Mouse (Mus musculus): Measurements from ENCODE around the gene Rnaset2a. TPM values are rescaled to one million over a fixed set of nuclear protein-coding genes. Genes with fewer than 3 reads are reported as not detected.
"Not testable (repeated sequence)": the region's sequence is repeated elsewhere in the genome, so short reads cannot be mapped to it uniquely, and the experiment has no call there.

Gene Rnaset2a
- polyA plus RNA-seq, 1 experiment from 2014 or later, result 35.3 TPM

DNA sequence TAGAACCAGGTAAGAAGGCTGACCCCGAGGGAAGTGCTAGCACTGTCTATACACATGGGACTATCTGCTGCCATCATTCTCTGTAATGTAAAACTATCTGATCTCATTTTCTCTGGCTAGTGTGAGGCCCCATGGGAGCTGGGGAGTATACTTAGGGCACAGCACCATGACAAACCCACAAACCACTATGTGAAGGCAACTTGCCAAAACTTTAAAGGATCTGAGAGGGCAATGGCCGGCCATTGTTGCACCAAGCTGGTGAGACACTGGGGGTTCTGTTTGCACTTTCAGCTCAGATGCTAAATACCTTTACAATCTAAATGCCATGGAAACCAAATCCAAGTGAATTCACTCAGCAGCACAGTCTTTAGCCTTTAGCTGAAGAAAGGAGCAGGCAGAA is 78.0 kb downstream of the Rnaset2a start:
- H3K4me2 ChIP-seq (replicated peaks; ENCODE audit: low read depth, low read length); H3K27ac ChIP-seq (ENCODE audit: low read depth, low read length); H3K36me3 ChIP-seq (ENCODE audit: control insufficient read depth, insufficient read depth, low read length); H3K27me3 ChIP-seq (ENCODE audit: control insufficient read depth, insufficient read depth, low read length); H3K9me3 ChIP-seq (ENCODE audit: control insufficient read depth, low read length); H3K4me3 ChIP-seq (ENCODE audit: low read length); ATAC-seq (ENCODE audit: low FRiP score, low TSS enrichment); H3K4me1 ChIP-seq (ENCODE audit: control insufficient read depth, insufficient read depth, low read length); H3K9ac ChIP-seq (ENCODE audit: low read depth, low read length): not testable (repeated sequence)
- 89% methylated on average over 1 of the region's 2 CpGs for WGBS

Other genes starting within 250 kb of the Rnaset2a start
- gene Tagap, start 222.1 kb downstream of the Rnaset2a start, polyA plus RNA-seq (2014; fragmentation: Nextera tagmentation; extraction: Ambion mirVana), result 0.66 and 0.93 TPM in 2 replicates
- 50.9 and 67.2 TPM in 2 replicates for gene Rsph3a, start 202.5 kb downstream of the Rnaset2a start, polyA plus RNA-seq (2014; fragmentation: Nextera tagmentation; extraction: Ambion mirVana)
- gene Gm49673, start 309 bp downstream of the Rnaset2a start, polyA plus RNA-seq (2014; fragmentation: Nextera tagmentation; extraction: Ambion mirVana), result 0.27 and 0.58 TPM in 2 replicates
- gene Fgfr1op, start 17.4 kb upstream of the Rnaset2a start, polyA plus RNA-seq (2014; fragmentation: Nextera tagmentation; extraction: Ambion mirVana), result 31.1 and 50.4 TPM in 2 replicates
- not detected in 2 replicates for gene Ccr6, start 87.9 kb upstream of the Rnaset2a start, polyA plus RNA-seq (2014; fragmentation: Nextera tagmentation; extraction: Ambion mirVana)
- gene Mpc1, start 134.8 kb upstream of the Rnaset2a start, polyA plus RNA-seq (2014; fragmentation: Nextera tagmentation; extraction: Ambion mirVana), result 145 and 173 TPM in 2 replicates
- 68.2 and 97.2 TPM in 2 replicates for gene Sft2d1, start 163.0 kb upstream of the Rnaset2a start, polyA plus RNA-seq (2014; fragmentation: Nextera tagmentation; extraction: Ambion mirVana)
- gene Prr18, start 189.4 kb upstream of the Rnaset2a start, polyA plus RNA-seq (2014; fragmentation: Nextera tagmentation; extraction: Ambion mirVana), result 0.43 and 0.49 TPM in 2 replicates
- 0.19 and 0.46 TPM in 2 replicates for gene T2, start 207.9 kb upstream of the Rnaset2a start, polyA plus RNA-seq (2014; fragmentation: Nextera tagmentation; extraction: Ambion mirVana)